Comparison of ENCODE assay signal across 8 mouse cellular contexts in the genomic region with DNA sequence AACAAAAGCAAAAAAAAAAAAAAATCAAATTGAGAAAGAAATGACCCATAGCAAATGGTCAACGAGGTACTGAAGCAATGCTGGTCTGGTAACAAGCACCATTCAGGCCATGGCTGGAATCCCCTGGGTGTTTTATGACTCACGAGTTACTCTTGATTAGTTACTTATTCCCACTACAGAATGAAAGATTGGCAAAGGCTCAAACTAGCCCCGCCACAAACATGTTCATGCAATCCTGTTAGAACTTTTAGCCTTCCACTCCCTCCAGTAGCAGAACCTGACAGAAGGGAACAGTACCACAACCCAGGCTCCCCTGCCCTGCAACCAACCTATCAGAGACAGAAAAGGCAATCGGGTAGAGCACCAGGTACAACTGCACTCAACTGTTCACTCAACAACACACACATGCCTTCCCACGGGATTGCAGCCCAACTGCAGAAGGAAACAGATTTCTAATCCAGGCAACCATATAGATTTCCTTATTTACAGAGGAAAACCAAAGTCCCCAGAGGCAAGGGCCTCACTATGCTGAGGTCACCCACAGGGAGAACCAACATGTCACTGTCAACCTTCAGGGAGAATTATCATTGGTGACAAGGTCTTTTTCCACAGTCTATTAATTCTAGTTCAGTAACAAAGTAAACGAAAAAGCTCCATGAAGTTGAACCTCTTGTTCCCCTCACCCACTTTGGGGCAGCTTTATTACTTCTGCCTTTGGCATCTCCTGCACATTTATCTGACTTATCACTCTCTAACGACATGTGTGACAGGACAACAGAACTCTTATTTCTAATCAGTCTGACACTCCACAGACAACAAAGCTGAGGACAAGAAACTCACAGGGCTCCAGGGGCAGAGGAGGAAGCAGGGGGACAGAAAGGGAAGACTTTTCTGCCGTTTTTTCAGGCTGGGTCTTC. TPM values are rescaled to one million over a fixed set of nuclear protein-coding genes. Genes with fewer than 3 reads are reported as not detected.
DNase-seq lines count a peak whose midpoint lies in the region; ATAC-seq lines count a peak whose summit lies in the region.

No protein-coding gene starts in this region.

- no peaks in the 10 kb centered on the region for H3K27me3 ChIP-seq in liver, embryonic 11.5 days (replicated peaks; ENCODE audit: control insufficient read depth, insufficient read depth, low read length)

- peak overlapping the region; percentile 30 for H3K4me2 ChIP-seq in liver, embryonic 11.5 days

- DNase-seq in urinary bladder, postnatal 14 days (ENCODE audit: low spot score), result peak; percentile 50
- DNase-seq in urinary bladder, postnatal 4 days (ENCODE audit: low spot score in 2 of 2), result no peak
- DNase-seq in heart, postnatal 10 days, result peak; percentile 50 to 53
- DNase-seq in liver, embryonic 11.5 days (ENCODE audit: low spot score), result no peak
- peak; percentile 57 for DNase-seq in yolk sac, embryonic 10.5 days (ENCODE audit: low spot score)
- no peak for DNase-seq in frontal cortex, postnatal 36 days (ENCODE audit: low spot score in 2 of 2)
- DNase-seq in thymus, postnatal 4 days, result no peak
- no peak for DNase-seq in gastrocnemius, postnatal 4 days (ENCODE audit: low spot score in 2 of 2)

- intact Hi-C loops in heart, postnatal 10 days (cut with DNase I), result no loop called here

- WGBS in liver, embryonic 11.5 days, result 42% methylated on average over 8 of the region's 8 CpGs

- H3K9ac ChIP-seq in liver, embryonic 11.5 days (ENCODE audit: low read depth, low read length), result no peak overlapping the region

- ATAC-seq in liver, embryonic 11.5 days (replicated peaks; ENCODE audit: low FRiP score), result no peak

- H3K4me3 ChIP-seq in liver, embryonic 11.5 days (ENCODE audit: low read depth, low read length), result no peak overlapping the region

- peak overlapping the region; percentile 51; the same call in 1 of the 2 replicates for H3K27ac ChIP-seq in liver, embryonic 11.5 days (ENCODE audit: low read depth, low read length)

- no peaks in the 10 kb centered on the region for H3K9me3 ChIP-seq in liver, embryonic 11.5 days (ENCODE audit: control insufficient read depth, low read length)

- no peaks in the 10 kb centered on the region for H3K36me3 ChIP-seq in liver, embryonic 11.5 days (ENCODE audit: control insufficient read depth, insufficient read depth, low read length)

- H3K4me1 ChIP-seq in liver, embryonic 11.5 days (replicated peaks; ENCODE audit: control insufficient read depth, insufficient read depth, low read length), result peaks cover 84% of the 10 kb centered on the region

RNA-seq across cellular contexts. Expression of a gene that starts 12.8 kb away (rescaled TPM):
- total RNA-seq in heart, postnatal 10 days (2021), result 1 to 10 TPM; 6.5 to 8.3 TPM
- polyA plus RNA-seq in liver, embryonic 11.5 days (2014; fragmentation: Nextera tagmentation; extraction: Ambion mirVana), result 3.9 and 6.6 TPM in 2 replicates
- total RNA-seq in gastrocnemius, postnatal 4 days (2021), result 1 to 10 TPM; 6.3 to 8.8 TPM

Comparison
In these comparisons a context has a peak if more than half of its experiments do, and no peak if none do; other contexts are left out.
1. DNase-seq: peak in urinary bladder, postnatal 14 days (single experiment), heart, postnatal 10 days (2 of 2) and yolk sac, embryonic 10.5 days (single experiment); none in urinary bladder, postnatal 4 days (0 of 2), liver, embryonic 11.5 days (single experiment), frontal cortex, postnatal 36 days (0 of 2), thymus, postnatal 4 days (single experiment) and gastrocnemius, postnatal 4 days (0 of 2).